Mouse (Mus musculus): ENCODE results near the gene Magi1.

DNA sequence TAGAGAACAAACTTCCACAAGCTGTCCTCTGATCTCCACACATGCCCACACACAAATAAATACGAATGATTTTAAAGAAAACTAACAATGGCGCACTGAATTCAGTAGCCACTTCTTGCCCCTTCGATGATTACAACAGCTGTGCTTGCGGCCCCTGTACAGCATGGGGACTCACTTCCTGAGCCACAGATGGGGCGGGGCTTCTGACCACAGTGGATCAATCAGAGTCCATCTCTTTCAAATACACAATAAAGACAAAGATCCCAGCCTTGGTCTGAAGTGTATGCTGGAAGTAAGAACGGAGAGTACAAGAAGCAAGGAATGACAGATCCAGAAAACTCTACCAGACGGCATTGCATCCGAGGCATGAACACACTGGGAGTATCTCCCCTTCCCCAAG, 120.8 kb downstream of the Magi1 start:
- no peak for TF ChIP-seq EP300 (IDR thresholded peaks at IDR 0.05; ENCODE audit: insufficient read depth, low read depth, low read length)
- no peak for TF ChIP-seq CTCF (IDR thresholded peaks at IDR 0.05)
- no peak for TF ChIP-seq POLR2A (IDR thresholded peaks at IDR 0.05; ENCODE audit: insufficient read depth, low read depth, low read length)
